Mouse (Mus musculus): ENCODE data around the gene Gpm6b.

The Gpm6b gene

DNA sequence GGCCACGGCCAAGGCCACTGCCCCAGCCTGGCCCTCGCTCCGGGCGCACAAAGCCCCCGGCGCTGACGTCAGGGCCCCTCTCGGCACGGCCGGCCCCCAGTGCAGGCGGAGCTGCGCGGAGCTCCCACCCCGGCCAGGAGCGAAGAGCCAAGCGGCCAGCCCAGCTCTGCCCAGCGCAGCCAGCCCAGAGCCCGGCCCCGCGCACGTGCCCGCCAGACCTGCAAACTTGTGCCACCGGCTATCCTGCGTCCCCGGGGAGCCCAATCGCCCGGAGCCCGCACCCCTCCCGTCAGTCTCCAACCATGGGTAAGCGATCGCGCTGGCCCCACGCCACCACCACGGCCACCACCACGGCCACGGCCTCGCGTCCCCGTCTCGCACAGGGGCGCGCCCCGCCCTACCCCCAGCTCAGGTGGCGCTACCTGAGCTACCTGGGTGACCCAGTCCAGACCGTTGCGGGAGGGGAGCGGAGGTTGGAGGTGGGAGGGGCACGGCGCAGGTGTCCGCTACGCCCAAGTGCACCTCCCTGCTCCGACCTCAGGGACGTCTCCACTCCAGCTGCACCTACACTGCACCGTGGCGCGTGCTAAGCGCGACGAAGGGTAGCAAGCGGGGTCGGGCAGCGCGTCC is at the start of gene Gpm6b:
Gene Gpm6b (plus strand): TSS at position 81 of the 630 bp plus-strand sequence.
- DNase-seq (ENCODE audit: low read depth, low spot score) = no peak

DNA sequence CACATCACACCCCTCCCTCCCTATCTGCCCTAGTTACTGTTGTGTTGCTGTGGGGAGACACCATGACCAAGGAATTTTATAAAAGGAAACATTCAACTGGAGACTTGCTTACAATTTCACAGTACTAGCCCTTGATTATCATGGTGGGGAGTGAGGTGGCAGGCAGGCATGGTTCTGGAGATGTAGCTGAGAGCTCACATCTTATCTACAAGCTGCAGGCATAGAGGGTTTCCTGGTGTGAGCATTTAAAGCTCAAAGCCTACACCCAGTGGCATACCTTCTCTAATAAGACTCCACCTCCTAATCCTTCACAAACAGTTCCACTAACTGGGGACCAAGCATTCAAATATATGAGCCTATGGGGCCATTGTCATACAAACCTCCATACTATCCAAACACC is 42.4 kb upstream of the Gpm6b start:
- DNase-seq (ENCODE audit: low read depth, low spot score) = no peak

DNA sequence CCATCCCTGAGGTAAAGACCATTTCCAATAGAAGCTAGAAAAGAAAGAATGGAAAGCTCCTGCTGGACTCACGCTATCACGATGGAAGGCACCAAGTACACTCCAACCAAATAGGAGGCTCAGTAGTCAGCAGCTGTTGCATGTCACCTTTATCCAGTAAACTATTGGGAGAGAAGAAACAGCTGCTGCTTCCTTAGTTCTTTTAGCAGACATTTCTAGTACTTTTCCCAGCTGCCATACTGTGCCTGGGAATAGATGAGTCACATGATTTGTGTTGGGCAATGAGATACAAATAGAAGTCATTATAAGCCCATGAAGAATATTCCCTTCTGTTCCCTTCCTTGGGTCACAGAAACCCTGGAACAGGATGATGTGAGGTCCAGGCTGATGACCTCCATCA is 40.4 kb upstream of the Gpm6b start:
- no peak for DNase-seq (ENCODE audit: low read depth, low spot score)

DNA sequence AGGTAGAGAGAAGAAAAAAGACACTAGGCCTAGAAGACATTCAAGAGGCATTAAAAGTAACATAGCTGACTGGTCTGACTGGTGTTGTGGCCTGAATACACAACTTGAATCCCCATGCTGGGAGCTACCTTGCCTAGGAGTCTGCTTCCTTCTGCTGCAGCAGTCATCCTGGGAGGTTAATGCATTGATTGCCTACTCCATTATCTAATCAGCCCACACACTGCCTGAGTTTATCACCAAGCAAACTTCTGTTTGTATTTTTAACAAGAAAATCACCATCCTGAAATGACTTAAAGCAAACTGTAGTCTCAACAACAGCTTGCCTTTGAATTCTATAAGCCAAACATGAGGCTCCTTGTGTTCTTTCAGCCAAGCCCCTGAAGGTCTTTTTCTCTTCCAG is 38.9 kb upstream of the Gpm6b start:
- no peak for DNase-seq (ENCODE audit: low read depth, low spot score)

DNA sequence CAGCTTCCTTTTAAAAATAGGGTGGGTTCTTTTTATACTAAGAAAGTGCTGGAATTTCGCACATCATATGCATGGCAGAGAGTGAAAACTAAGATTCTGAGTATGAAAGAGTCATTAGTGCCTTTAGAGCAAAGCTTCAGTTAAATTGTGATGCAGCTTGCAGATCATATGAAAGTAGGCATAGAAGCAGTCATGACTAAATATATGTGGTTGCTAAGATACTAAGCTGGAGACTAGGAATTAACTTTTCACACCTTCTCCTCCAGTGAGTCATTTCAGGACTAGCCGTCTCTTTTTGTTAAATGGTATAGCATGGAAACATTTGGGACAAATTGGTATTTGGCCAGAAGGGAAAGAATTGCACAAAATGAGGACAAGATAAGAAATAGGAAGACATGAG is 24.1 kb upstream of the Gpm6b start:
- no peak for DNase-seq (ENCODE audit: low read depth, low spot score)

DNA sequence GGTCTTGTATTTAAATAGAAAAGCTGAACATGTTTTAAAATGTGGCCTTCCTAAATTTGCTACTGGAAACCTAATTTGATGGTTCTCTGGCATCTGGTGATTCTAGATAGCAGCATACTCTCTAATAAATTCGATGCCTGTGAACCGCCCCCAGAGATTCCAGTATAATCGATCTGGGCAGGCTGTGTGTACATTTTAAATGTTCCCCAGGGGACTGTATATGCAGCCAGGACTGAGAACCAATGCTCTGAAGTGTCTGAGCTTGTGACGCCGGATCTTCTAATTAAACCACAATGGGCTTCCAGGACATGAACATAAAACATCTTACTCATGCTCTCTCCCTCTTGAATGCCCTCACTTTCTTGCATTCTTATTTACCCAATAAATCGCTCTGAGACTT is 22.5 kb upstream of the Gpm6b start:
- no peak for DNase-seq (ENCODE audit: low read depth, low spot score)

DNA sequence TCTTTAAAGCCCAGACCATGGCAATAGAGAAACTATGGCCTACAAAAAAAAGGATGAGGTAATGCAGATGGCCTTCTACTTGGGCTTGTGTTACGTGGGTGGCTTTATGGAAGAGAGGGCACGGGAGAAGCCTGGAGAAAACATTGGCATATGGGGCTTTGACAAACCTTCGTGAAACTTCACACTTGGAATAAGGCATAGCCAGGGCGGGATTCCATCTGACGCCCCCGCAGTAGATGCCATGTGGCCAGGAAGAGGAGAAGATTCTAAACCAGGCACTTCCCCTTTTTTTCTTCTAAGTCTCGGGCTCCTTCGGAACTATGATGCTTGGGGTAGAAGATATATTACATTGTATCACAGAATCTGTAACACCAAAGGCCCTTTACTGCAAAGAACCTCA is 22.0 kb upstream of the Gpm6b start:
- no peak for DNase-seq (ENCODE audit: low read depth, low spot score)

DNA sequence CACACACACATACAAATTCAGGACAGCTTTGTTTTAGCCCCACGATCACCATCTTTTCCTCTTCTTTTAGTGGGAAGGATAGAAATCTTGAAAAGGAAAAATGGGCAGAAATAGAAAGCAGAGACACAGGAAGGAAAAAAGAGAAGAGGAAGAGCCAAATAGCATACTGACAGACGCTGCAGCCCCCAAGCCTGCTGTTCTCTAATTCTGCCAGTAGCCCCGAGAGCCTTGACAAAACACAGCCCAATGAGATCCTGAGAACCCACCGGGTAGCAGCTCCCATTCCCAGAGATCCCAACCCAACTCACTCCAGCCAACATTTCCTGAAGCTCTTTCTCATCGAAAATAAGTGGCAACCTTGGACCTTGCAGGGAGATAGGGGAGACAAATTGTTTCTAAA is 19.4 kb upstream of the Gpm6b start:
- DNase-seq (ENCODE audit: low read depth, low spot score) = no peak

DNA sequence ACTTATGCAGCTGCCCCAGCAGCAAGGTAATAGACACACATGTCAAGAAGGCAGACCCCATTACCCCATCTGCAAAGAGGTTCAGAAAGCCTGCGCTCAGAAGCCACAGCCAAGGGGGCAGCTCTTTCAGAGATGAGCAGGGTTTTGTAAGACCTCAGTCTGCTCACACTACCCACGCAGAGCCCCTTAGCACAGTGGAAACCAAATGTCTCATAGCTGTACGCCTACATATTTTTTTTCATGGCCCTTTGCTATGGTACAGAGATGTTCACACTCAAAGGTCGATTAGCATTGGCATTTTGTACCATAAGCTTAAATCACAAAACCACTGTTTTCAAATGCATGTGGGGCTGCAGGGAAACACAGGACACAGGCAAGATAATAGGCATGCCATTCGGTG is 11.9 kb upstream of the Gpm6b start:
- DNase-seq (ENCODE audit: low read depth, low spot score) = no peak

DNA sequence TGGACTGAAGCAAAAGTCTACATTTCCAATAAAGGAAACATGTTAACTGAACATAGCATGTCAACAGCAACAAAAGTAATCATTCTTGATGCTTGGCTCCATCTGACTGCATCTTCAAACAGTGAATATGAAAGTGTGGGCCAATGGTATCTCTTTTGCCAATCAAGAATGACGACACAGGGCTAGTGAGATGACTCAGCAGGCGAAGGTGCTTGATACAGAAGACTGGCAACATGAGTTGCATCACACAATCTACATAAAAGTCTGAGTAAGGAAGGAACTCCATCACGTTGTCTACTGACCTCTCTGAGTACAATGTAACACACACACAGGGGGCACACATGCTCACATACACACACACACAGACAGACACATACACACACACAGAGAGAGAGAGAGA is 9.0 kb upstream of the Gpm6b start:
- no peak for DNase-seq (ENCODE audit: low read depth, low spot score)

DNA sequence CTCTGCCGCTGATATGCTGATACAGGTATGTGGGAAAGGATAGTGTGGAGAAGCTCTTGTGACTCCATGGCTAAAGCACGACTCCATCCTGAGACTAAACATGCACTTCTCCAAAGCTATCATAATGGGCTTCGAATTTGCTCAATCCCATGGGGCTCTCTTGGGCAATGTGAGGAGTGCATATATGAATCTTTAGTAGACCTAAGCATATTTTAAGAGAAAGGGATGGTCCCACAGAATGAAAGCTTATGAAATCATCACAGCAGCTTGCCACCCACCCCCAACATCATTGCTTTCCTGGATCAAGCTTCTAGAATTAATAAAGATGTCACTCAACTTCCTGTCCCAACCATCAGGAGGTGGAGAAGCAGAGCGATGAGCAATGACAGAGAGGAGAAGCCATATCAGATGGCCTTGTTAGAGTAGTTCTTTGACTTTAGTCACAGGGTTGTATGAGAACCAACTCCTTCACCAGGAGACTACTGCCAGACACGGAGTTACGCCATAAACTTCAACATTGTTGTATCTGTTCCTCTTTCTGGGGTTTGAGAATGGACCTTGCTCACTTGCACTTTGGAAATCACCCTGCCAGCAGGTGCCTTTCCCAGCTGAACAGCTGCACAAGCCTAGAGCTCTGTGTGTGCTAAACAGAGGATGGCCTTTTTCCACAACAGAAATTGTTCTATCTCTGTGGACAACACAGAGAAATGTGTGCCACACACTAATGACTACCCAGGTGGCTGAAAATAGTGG is 8.0 kb upstream of the Gpm6b start:
- no peak for DNase-seq (ENCODE audit: low read depth, low spot score)

DNA sequence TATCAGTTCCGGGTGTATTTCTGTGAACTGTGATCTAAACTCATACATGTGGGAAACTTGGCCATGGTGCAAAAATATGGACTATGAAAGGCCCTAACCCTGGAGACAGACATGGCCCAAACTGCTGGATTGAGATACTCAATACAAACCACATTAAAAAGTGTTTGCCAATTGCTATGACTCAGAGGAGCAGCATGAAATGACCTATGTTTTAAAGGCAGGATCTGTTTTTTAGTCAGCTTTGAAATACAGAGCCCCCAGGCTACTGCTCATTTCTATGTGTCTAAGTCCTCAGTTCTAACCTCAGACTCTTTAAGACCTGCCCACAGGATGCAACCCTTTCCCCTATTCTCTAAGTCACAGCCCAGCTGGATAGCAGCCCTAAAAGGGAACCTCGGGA is 2.6 kb upstream of the Gpm6b start:
- DNase-seq (ENCODE audit: low read depth, low spot score) = no peak

DNA sequence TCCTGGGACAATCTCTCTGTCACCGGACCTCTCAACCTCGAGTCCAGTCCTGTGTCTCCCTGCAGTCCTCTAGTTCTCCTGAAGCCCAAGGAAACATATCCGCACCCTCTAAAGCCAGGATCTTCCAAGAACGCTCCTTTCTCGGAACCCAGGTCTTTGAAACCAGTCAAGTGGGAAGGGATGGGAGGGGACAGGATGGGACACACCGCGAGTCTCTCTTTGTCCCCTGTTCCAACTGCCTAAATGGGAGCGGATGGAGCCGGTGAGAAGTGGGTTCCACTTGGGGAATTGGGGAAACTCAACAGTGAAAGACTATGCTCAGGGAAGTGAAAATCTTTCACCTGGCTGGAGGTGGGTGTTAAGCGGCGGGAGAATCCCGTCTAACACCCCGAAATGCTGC is 809 bp downstream of the Gpm6b start:
- DNase-seq (ENCODE audit: low read depth, low spot score) = no peak

DNA sequence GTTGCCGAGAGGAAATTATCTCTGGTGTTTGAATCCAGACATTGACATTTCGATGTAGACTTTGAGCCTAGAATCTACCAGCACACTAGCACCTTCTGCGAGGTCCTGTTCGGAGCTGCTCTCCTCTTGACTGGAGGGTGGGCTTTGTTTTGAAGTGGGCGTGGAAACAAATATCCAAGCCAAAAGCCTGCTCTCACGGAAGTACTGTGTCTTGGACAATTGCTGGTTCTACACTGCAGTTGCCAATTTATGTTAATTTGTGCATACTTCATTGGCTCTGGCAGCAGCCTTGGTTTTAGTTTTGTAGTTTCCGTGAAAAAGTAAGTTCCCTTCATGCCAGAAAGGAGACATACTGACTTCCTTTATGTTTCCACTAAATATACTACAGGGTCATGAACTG is 2.0 kb downstream of the Gpm6b start:
- DNase-seq (ENCODE audit: low read depth, low spot score) = no peak

DNA sequence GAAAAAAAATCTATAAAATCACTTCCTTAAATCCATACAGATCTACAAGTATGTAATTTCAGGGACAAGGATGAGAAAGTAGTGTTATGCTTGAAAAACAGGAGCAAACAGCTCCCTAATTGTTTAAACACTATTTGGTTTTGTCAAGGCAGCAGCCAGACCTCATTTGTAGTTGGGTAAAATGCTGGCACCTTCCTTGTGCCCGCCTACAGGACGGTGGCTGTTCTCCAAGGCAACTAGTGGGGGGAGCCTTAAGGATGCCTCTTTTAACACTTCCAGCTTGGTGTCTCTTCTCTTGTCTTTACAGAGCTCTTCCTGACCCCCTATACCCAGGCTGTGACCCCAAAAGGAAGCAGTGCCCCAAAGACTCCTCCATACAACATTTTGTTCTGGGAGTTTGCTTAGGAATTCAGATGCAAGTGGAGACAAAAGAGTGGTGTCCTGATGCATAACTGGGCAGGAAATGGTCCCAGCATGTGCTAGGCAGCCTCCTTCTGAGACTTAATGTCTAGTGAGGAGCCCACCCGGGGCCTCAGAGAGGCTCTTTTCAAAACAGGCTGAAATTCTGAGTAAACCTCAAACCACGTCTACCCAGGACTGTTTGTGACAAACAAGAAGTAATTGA is 4.7 kb downstream of the Gpm6b start:
- DNase-seq (ENCODE audit: low read depth, low spot score) = no peak

DNA sequence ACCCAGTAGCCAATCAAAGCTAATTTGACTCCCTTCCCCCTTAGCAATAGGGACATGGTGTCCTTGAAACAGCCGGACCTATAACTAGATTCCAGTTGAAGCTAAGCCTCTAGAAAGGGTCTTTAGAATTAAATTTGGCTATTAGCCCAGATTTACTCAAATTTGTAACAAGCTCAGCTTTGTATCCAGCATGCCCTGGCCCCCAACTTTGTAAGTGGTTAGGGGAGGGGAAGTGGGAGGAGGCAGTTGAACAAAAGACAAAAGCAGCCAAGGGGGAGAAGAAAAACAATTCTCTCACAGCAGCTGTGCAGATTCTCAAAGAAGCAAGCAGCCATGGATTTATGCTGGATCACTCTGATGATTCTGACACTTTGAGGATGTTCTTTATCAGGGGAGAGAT is 32.8 kb downstream of the Gpm6b start:
- no peak for DNase-seq (ENCODE audit: low read depth, low spot score)

DNA sequence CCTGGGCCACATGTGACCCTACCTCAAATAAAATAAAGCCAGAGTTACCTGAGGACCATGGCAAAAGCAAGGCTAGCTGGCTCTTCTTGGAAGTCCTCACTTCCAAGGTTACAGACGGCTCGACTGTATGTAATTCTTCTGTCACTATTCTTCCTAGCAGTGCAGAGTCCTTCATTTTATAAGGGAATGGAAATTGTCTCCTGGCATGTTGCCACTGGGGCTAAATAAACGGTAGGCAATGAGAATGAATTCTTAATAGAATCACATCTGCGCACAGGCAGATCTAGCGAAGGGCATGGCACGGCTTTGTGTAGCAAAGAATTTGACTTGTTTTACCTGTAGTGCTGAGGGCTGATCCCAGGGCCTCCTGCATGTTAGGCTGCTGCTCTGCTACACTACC is 33.9 kb downstream of the Gpm6b start:
- no peak for DNase-seq (ENCODE audit: low read depth, low spot score)

DNA sequence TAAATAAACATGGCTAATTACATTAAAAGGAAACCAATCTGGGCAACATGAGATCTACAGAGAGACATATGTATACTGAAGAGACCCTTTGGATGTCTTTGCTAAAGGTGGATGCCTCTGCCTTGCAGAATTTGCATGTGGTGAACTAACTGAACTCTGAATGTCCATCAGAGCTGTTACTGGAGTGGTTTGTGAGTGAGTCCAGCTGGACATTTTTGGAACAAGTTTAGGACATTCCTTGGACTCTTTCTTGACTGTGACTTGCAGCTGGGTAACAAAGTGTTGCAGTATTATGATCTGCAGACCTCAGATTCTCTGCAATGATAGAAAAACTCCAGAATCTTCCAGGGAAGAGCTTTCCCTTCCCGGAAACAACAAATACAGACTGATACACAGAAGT is 41.1 kb downstream of the Gpm6b start:
- no peak for DNase-seq (ENCODE audit: low read depth, low spot score)

DNA sequence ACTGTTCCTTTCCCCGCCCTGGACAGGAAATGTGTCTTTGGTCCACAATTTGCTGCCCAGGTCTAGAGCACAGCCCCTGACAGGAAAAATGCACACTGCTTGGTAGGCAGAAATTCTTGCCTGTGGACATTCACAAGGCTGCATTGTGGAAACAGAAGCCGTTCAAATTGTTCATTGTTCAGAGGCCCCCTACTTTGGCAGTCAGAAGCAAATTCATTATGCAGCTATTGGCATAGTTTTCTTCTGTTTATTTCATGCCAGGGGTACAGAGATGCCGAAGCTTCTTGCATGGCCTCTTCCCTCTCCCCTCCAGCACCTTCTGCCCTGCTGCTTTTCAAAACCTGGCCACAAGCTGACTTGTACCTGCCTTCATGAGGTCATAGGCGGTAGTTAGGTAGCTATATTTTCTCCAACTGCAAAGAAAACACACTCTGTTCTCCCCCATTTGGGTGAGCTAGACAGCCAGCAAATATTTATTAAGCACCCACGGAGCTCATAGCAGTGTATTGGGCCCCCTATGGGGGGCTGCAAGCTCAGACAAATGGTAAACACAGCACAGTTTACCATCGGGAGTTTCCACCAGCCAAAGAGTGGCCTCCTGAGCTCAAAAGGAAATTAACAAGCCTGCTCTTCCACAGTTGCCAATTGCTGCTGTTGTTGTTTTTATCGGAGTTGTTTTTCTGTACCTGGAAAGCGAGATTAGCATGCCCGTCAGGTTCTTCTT is 48.2 kb downstream of the Gpm6b start:
- DNase-seq (ENCODE audit: low read depth, low spot score) = no peak

DNA sequence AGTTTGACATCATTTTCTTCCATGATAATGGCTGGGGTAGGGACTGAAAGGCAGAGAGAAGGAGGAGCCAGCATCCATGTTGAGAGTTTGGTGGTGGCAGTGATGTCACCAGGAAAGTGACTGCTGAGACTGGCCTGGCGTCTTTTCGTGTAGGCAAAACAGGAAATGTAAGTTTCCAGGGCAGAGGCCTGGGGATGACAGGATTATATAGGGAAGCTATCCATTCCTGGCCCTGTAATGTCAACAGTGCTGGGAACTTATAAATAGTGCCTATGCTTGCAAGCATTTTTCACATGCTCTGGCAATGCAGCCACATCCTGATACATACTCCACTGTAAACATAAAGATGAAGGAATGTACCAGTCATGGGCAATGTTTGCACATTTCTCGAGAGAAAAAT is 52.6 kb downstream of the Gpm6b start:
- no peak for DNase-seq (ENCODE audit: low read depth, low spot score)

DNA sequence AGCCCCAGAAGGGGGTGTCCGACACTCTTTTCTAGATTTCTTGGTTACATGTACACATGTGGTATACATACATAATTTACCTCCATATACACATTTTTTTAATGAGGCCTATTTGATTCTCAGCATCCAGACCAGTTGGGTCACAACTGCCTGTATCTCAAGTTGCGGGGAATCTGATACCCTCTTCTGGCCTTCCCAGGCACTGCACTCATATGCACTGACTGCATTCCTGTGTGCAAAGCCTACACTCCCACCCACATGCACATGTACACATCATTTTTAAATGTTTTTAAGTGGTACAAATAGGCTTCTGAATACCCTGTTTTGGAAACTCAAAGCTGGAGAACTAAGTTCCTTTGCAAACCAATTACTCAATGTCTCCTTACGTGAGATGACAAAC is 54.8 kb downstream of the Gpm6b start:
- peak; percentile 0 for DNase-seq (ENCODE audit: low read depth, low spot score)

DNA sequence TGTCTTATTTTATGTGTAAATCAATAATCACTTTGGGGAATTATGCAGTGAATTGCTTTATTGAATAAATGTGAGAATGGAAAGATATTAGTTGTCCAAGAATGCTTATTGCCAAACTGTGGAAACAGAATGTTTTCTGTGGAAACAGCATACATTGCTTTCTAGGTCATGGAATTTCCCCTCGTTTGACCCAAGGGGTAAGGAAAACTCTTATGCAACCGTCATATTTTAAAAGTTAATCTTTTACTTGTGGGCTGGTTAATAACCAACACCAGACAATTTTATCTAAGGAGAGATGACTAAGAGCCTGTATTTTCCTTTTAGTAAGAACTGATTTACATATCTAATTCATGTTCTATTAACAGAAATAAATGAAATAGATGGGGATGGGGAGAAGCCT is 64.1 kb downstream of the Gpm6b start:
- no peak for DNase-seq (ENCODE audit: low read depth, low spot score)

DNA sequence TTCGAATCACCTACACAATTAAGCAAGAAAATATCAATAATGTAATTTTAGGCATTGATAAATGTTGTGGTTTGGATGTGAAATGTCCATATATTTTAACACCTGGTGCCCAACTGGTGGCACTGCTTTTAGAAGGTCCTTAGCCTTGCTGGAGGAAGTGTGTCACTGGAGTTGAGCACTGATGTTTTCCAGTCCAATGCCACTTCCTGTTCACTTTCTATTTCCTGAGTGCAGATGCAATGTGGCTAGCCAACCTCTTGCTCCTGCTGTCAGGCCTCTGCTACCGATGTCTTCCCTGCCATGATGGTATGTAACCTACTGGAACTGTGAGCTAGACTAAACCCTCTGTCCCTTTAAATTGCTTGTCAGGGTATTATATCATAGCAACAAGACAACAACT is 65.6 kb downstream of the Gpm6b start:
- DNase-seq (ENCODE audit: low read depth, low spot score) = no peak

Data from WW6 (cell line).